Comparison of ENCODE assay signal across 13 mouse cellular contexts in the genomic region with DNA sequence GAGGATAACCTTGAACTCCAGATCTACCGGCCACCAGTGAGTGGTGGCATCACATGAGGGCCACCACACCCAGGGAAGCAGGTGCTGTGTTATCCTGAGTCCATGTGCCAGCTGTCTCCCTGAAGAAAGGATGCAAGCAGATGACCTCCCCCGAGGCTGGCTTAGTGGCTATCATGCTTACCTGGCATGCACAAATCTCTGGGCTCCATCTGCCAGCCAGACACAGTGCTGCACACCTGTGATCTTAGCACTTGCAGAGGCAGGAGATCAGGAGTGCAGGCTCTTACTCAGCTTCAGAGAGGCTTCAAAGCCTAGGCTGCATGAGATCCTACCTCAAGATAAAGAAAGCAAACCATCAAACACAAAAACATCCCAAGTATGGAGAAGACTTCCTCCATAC. TPM values are rescaled to one million over a fixed set of nuclear protein-coding genes. Genes with fewer than 3 reads are reported as not detected.
DNase-seq lines count a peak whose midpoint lies in the region; ATAC-seq and TF ChIP-seq lines count a peak whose summit lies in the region.
"Had no signal": no experiment of that assay in that cellular context is flagged by ENCODE, and none has a peak within 500 bp of the region (broad histone marks: within the 10 kb centered on the region; RNA-seq: fewer than 3 reads in every experiment).

No protein-coding gene starts in this region.

- 59% methylated on average over 2 of the region's 2 CpGs for WGBS in intestine, embryonic 16.5 days
- WGBS in intestine, embryonic 15.5 days, result 57% methylated on average over 2 of the region's 2 CpGs
- 63% methylated on average over 2 of the region's 2 CpGs for WGBS in spleen, adult 2 months
- 89% methylated on average over 2 of the region's 2 CpGs for WGBS in midbrain, embryonic 11.5 days
- 88% methylated on average over 2 of the region's 2 CpGs for WGBS in limb, embryonic 10.5 days

- no peak for TF ChIP-seq POLR2A in spleen, adult 2 months (IDR thresholded peaks at IDR 0.05; ENCODE audit: low read depth, low read length)

- peaks cover 26% of the 10 kb centered on the region for H3K4me1 ChIP-seq in intestine, embryonic 16.5 days (ENCODE audit: control insufficient read depth, insufficient read depth, low read length)
- peaks cover 21% of the 10 kb centered on the region for H3K4me1 ChIP-seq in intestine, embryonic 15.5 days (replicated peaks)
- H3K4me1 ChIP-seq in spleen, adult 2 months (ENCODE audit: control insufficient read depth, insufficient read depth, insufficient read length), result peaks cover 34% of the 10 kb centered on the region; the same call in 1 of the 2 replicates
- no peaks in the 10 kb centered on the region for H3K4me1 ChIP-seq in midbrain, embryonic 11.5 days (ENCODE audit: control insufficient read depth, insufficient read depth, low read length)
- H3K4me1 ChIP-seq in limb, embryonic 10.5 days, result peaks cover 10% of the 10 kb centered on the region
- H3K4me1 ChIP-seq: embryonic facial prominence, embryonic 12.5 days; hindbrain, embryonic 12.5 days had no signal

- H3K9ac ChIP-seq in intestine, embryonic 16.5 days (ENCODE audit: low read depth, low read length), result no peak overlapping the region
- H3K9ac ChIP-seq in intestine, embryonic 15.5 days, result no peak overlapping the region
- H3K9ac ChIP-seq in midbrain, embryonic 11.5 days (ENCODE audit: low read length), result no peak overlapping the region
- H3K9ac ChIP-seq: embryonic facial prominence, embryonic 12.5 days; hindbrain, embryonic 12.5 days; liver, embryonic 15.5 days had no signal

- no peak overlapping the region for H3K4me3 ChIP-seq in intestine, embryonic 16.5 days (ENCODE audit: low read length)
- H3K4me3 ChIP-seq in intestine, embryonic 15.5 days (replicated peaks), result no peak overlapping the region
- H3K4me3 ChIP-seq in spleen, adult 2 months (ENCODE audit: extremely low read depth, insufficient read depth, insufficient read length), result no peak overlapping the region
- H3K4me3 ChIP-seq in midbrain, embryonic 11.5 days (ENCODE audit: low read depth, low read length), result no peak overlapping the region
- no peak overlapping the region for H3K4me3 ChIP-seq in limb, embryonic 10.5 days
- H3K4me3 ChIP-seq: embryonic facial prominence, embryonic 12.5 days; hindbrain, embryonic 12.5 days; liver, embryonic 15.5 days had no signal

- DNase-seq in spleen, adult 2 months (ENCODE audit: low read depth in 1 of 2, low spot score in 2 of 2), result peak in 1 of 2 experiments; percentile 22
- no peak for DNase-seq in spleen, postnatal 4 days (ENCODE audit: low spot score in 2 of 2)
- no peak for DNase-seq in midbrain, embryonic 11.5 days (ENCODE audit: low spot score, missing footprints)
- no peak for DNase-seq in cerebellum, postnatal 36 days
- DNase-seq in limb, embryonic 10.5 days (ENCODE audit: low spot score), result no peak
- DNase-seq: cerebellum, adult 9-11 months; right cerebral cortex, adult 18-20 months had no signal

- no peaks in the 10 kb centered on the region for H3K36me3 ChIP-seq in intestine, embryonic 16.5 days (ENCODE audit: control insufficient read depth, insufficient read depth, low read length)
- no peaks in the 10 kb centered on the region for H3K36me3 ChIP-seq in intestine, embryonic 15.5 days
- peaks cover 2% of the 10 kb centered on the region for H3K36me3 ChIP-seq in spleen, adult 2 months (ENCODE audit: control insufficient read depth, insufficient read depth, low read length)
- H3K36me3 ChIP-seq in midbrain, embryonic 11.5 days (ENCODE audit: control insufficient read depth, insufficient read depth, low read length), result no peaks in the 10 kb centered on the region
- H3K36me3 ChIP-seq in limb, embryonic 10.5 days, result peaks cover 11% of the 10 kb centered on the region; the same call in 1 of the 2 replicates

- H3K9me3 ChIP-seq in intestine, embryonic 16.5 days (ENCODE audit: control insufficient read depth, low read length), result no peaks in the 10 kb centered on the region
- no peaks in the 10 kb centered on the region for H3K9me3 ChIP-seq in intestine, embryonic 15.5 days
- no peaks in the 10 kb centered on the region for H3K9me3 ChIP-seq in midbrain, embryonic 11.5 days (ENCODE audit: control insufficient read depth, low read length)
- H3K9me3 ChIP-seq in limb, embryonic 10.5 days (replicated peaks), result no peaks in the 10 kb centered on the region
- H3K9me3 ChIP-seq: embryonic facial prominence, embryonic 12.5 days; hindbrain, embryonic 12.5 days; liver, embryonic 15.5 days had no signal

- no peak overlapping the region for H3K27ac ChIP-seq in intestine, embryonic 16.5 days (ENCODE audit: low read length)
- H3K27ac ChIP-seq in intestine, embryonic 15.5 days, result no peak overlapping the region
- peak overlapping the region; percentile 58 for H3K27ac ChIP-seq in spleen, adult 2 months (ENCODE audit: insufficient read depth, low read length)
- no peak overlapping the region for H3K27ac ChIP-seq in midbrain, embryonic 11.5 days (ENCODE audit: low read depth, low read length)
- H3K27ac ChIP-seq in limb, embryonic 10.5 days, result no peak overlapping the region
- H3K27ac ChIP-seq: embryonic facial prominence, embryonic 12.5 days; hindbrain, embryonic 12.5 days; liver, embryonic 15.5 days had no signal

- peak; percentile 29; the same call in 1 of the 2 replicates for ATAC-seq in intestine, embryonic 16.5 days
- no peak for ATAC-seq in intestine, embryonic 15.5 days
- ATAC-seq in megakaryocyte-erythroid progenitor cell, adult 5-6 weeks (replicated peaks; ENCODE audit: low FRiP score, low TSS enrichment, poor library complexity, severe bottlenecking), result 0 out of 2 replicates have a peak, but pooled peaks have one; percentile 13
- ATAC-seq in midbrain, embryonic 11.5 days (ENCODE audit: low FRiP score), result no peak

- H3K27me3 ChIP-seq in intestine, embryonic 16.5 days (replicated peaks; ENCODE audit: control insufficient read depth, insufficient read depth, low read length), result no peaks in the 10 kb centered on the region
- no peaks in the 10 kb centered on the region for H3K27me3 ChIP-seq in intestine, embryonic 15.5 days (replicated peaks)
- no peaks in the 10 kb centered on the region for H3K27me3 ChIP-seq in spleen, adult 2 months (ENCODE audit: control insufficient read depth, insufficient read depth, low read length)
- no peaks in the 10 kb centered on the region for H3K27me3 ChIP-seq in midbrain, embryonic 11.5 days (ENCODE audit: control insufficient read depth, insufficient read depth, low read length)
- H3K27me3 ChIP-seq in limb, embryonic 10.5 days (ENCODE audit: low read depth, poor library complexity, severe bottlenecking), result no peaks in the 10 kb centered on the region
- H3K27me3 ChIP-seq: embryonic facial prominence, embryonic 12.5 days; hindbrain, embryonic 12.5 days; liver, embryonic 15.5 days had no signal

- TF ChIP-seq CTCF in spleen, adult 2 months (IDR thresholded peaks at IDR 0.05; ENCODE audit: extremely low read depth, insufficient read depth, insufficient read length, insufficient replicate concordance), result no peak

- no peak overlapping the region for H3K4me2 ChIP-seq in intestine, embryonic 16.5 days (ENCODE audit: low read depth, low read length)
- H3K4me2 ChIP-seq in intestine, embryonic 15.5 days (replicated peaks), result no peak overlapping the region
- H3K4me2 ChIP-seq in midbrain, embryonic 11.5 days, result no peak overlapping the region
- H3K4me2 ChIP-seq: embryonic facial prominence, embryonic 12.5 days; hindbrain, embryonic 12.5 days; liver, embryonic 15.5 days had no signal

RNA-seq across cellular contexts. Expression of a gene that starts 25.0 kb away (rescaled TPM):
- 77.7 and 82.5 TPM in 2 replicates for polyA plus RNA-seq in intestine, embryonic 16.5 days (2015; fragmentation: Nextera tagmentation; extraction: Ambion mirVana)
- 70.6 and 75.7 TPM in 2 replicates for polyA plus RNA-seq in intestine, embryonic 15.5 days (2015; fragmentation: Nextera tagmentation; extraction: Ambion mirVana)
- polyA plus RNA-seq in spleen, adult 2 months (2012; rRNA removed), result 223 and 245 TPM in 2 replicates
- 62.6 and 81.4 TPM in 2 replicates for total RNA-seq in megakaryocyte-erythroid progenitor cell, adult 5-6 weeks (2014; fragmentation: Nextera tagmentation)
- total RNA-seq in megakaryocyte-erythroid progenitor cell, adult 5-6 weeks (2017), result 58.7 and 63.8 TPM in 2 replicates
- 55.0 and 60.6 TPM in 2 replicates for polyA plus RNA-seq in midbrain, embryonic 11.5 days (2014; fragmentation: Nextera tagmentation; extraction: Ambion mirVana)
- 71.7 and 79.7 TPM in 2 replicates for polyA plus RNA-seq in limb, embryonic 10.5 days (2016; fragmentation: Nextera tagmentation; extraction: Ambion mirVana)

RNA-seq across cellular contexts. Expression of a gene that starts 38.1 kb away (rescaled TPM):
- 51.1 and 60.3 TPM in 2 replicates for polyA plus RNA-seq in intestine, embryonic 16.5 days (2015; fragmentation: Nextera tagmentation; extraction: Ambion mirVana)
- polyA plus RNA-seq in intestine, embryonic 15.5 days (2015; fragmentation: Nextera tagmentation; extraction: Ambion mirVana), result 57.0 and 60.5 TPM in 2 replicates
- 38.7 and 63.6 TPM in 2 replicates for polyA plus RNA-seq in spleen, adult 2 months (2012; rRNA removed)
- total RNA-seq in megakaryocyte-erythroid progenitor cell, adult 5-6 weeks (2014; fragmentation: Nextera tagmentation), result 56.6 and 56.8 TPM in 2 replicates
- total RNA-seq in megakaryocyte-erythroid progenitor cell, adult 5-6 weeks (2017), result 23.5 and 36.1 TPM in 2 replicates
- 46.2 and 46.8 TPM in 2 replicates for polyA plus RNA-seq in midbrain, embryonic 11.5 days (2014; fragmentation: Nextera tagmentation; extraction: Ambion mirVana)
- 66.2 and 79.0 TPM in 2 replicates for polyA plus RNA-seq in limb, embryonic 10.5 days (2016; fragmentation: Nextera tagmentation; extraction: Ambion mirVana)

Comparison
In these comparisons a context has a peak if more than half of its experiments do, and no peak if none do; other contexts are left out.
1. ATAC-seq: peak in intestine, embryonic 16.5 days (single experiment) and megakaryocyte-erythroid progenitor cell, adult 5-6 weeks (single experiment); none in intestine, embryonic 15.5 days (single experiment) and midbrain, embryonic 11.5 days (single experiment).